Mouse (Mus musculus) layer of hippocampus, adult 2 months (tissue): Measurements from ENCODE around the gene Rpn1. TPM values are rescaled to one million over a fixed set of nuclear protein-coding genes. Genes with fewer than 3 reads are reported as not detected.

ENCODE experiments used
- DNase-seq, 2 experiments: peaks; one replicate each; pipeline ENCODE4 v3.0.0; 2022; ENCODE audit warnings: low spot score in 2 of 2
- H3K27ac ChIP-seq: fragments of 200-600 bp; 2 replicates; pipeline ENCODE4 v1.8.1; 2022
- H3K4me3 ChIP-seq: fragments of 200-600 bp; 2 replicates; pipeline ENCODE4 v1.8.1; 2022; ENCODE audit warnings: mild to moderate bottlenecking
- CTCF ChIP-seq: fragments of 200-600 bp; conservative IDR thresholded peaks from 2 replicates; pipeline ENCODE4 v1.8.1; 2022; ENCODE audit warnings: antibody characterized with exemption, mild to moderate bottlenecking, moderate library complexity
- long read RNA-seq, 2 experiments: library from polyadenylated mRNA; stranded (forward); transcript quantifications; one replicate each; pipeline ENCODE4 v2.0.0; 2021; ENCODE audit warnings: borderline mapping rate in 2 of 2
- total RNA-seq, 2 experiments: library from RNA; stranded (reverse); gene quantifications; 2 replicates each; pipeline ENCODE4 v1.2.3; 2021

Gene Rpn1
- total RNA-seq: 100 to 1,000 TPM; 163 to 174 TPM
- long read RNA-seq, experiment 1, transcript Rpn1-201 (10 exons, 3,633 nt): major isoform, 119 of 140 reads
- long read RNA-seq, experiment 1, partial matches to known transcripts: 16 of 140 reads
- long read RNA-seq, experiment 1, other reads (novel, unspliced or antisense): 4 of 140 reads
- long read RNA-seq, experiment 2, transcript Rpn1-201 (10 exons, 3,633 nt): major isoform, 169 of 192 reads
- long read RNA-seq, experiment 2, partial matches to known transcripts: 12 of 192 reads
- long read RNA-seq, experiment 2, other reads (novel, unspliced or antisense): 9 of 192 reads

- peak within 1 kb of the TSS; percentile 92 for H3K27ac ChIP-seq
- peak within 1 kb of the TSS; percentile 100 for H3K4me3 ChIP-seq
- DNase-seq: peak; percentile 96 to 98
- TF ChIP-seq CTCF: no peak
These were observed at the start of gene Rpn1 for GRCm38 (mm10) chr6:88084278-88085151. Gene Rpn1 (plus strand): TSS chr6:88084482.

GRCm38 (mm10) chr6:88037471-88038045 lies 46.7 kb upstream of the Rpn1 start:
- no peak overlapping the region for H3K4me3 ChIP-seq
- H3K27ac ChIP-seq: peak overlapping the region; percentile 73
- peak in 1 of 2 experiments; percentile 24 for DNase-seq
- no peak for TF ChIP-seq CTCF

- no peak overlapping the region for H3K4me3 ChIP-seq
- peak in 1 of 2 experiments; percentile 37 for DNase-seq
- TF ChIP-seq CTCF: no peak
- peak overlapping the region; percentile 36; the same call in 1 of the 2 replicates for H3K27ac ChIP-seq
These were observed 44.9 kb upstream of the Rpn1 start for GRCm38 (mm10) chr6:88039426-88039825.

- TF ChIP-seq CTCF: no peak
- Histone ChIP-seq H3K27ac (peak overlapping the region; percentile 65), H3K4me3 (no peak overlapping the region)
- DNase-seq: no peak
These were observed 43.1 kb upstream of the Rpn1 start for GRCm38 (mm10) chr6:88041221-88041620.

GRCm38 (mm10) chr6:88042336-88042735 lies 41.9 kb upstream of the Rpn1 start:
- Histone ChIP-seq H3K27ac (0 out of 2 replicates have a peak overlapping the region, but pooled peaks have one; percentile 65), H3K4me3 (peak overlapping the region; percentile 18; the same call in 1 of the 2 replicates)
- TF ChIP-seq CTCF: no peak
- no peak for DNase-seq

GRCm38 (mm10) chr6:88044234-88044576 lies 40.1 kb upstream of the Rpn1 start:
- Histone ChIP-seq H3K4me3 (peak overlapping the region; percentile 66), H3K27ac (peak overlapping the region; percentile 91)
- no peak for TF ChIP-seq CTCF
- DNase-seq: no peak

- peak within 1 kb of the TSS; percentile 66 for H3K4me3 ChIP-seq
- H3K27ac ChIP-seq: peak within 1 kb of the TSS; percentile 91
- no peak for TF ChIP-seq CTCF
- peak; percentile 98 for DNase-seq
These were observed 39.5 kb upstream of the Rpn1 start, which contains the start of gene Rab7 for GRCm38 (mm10) chr6:88044577-88045405. Gene Rab7 (minus strand): TSS chr6:88045270.

GRCm38 (mm10) chr6:88045406-88045766 lies 38.9 kb upstream of the Rpn1 start:
- no peak for TF ChIP-seq CTCF
- Histone ChIP-seq H3K27ac (peak overlapping the region; percentile 55; the same call in 1 of the 2 replicates), H3K4me3 (no peak overlapping the region; the same call in 1 of the 2 replicates)
- no peak for DNase-seq

- Histone ChIP-seq H3K4me3 (no peak overlapping the region), H3K27ac (no peak overlapping the region)
- no peak for TF ChIP-seq CTCF
- DNase-seq: no peak
These were observed 36.4 kb upstream of the Rpn1 start for GRCm38 (mm10) chr6:88047853-88048252.

- DNase-seq: no peak
- TF ChIP-seq CTCF: no peak
- no peak overlapping the region for H3K27ac ChIP-seq
- no peak overlapping the region for H3K4me3 ChIP-seq
These were observed 35.3 kb upstream of the Rpn1 start for GRCm38 (mm10) chr6:88049008-88049407.

GRCm38 (mm10) chr6:88051206-88051605 lies 33.1 kb upstream of the Rpn1 start:
- TF ChIP-seq CTCF: no peak
- no peak for DNase-seq
- Histone ChIP-seq H3K4me3 (no peak overlapping the region), H3K27ac (no peak overlapping the region)
